Mouse (Mus musculus) CD8-positive naive resting alpha-beta T cell, adult 2 months (primary cell): Measurements from ENCODE around the gene Gprin3.
"Not testable (repeated sequence)": the region's sequence is repeated elsewhere in the genome, so short reads cannot be mapped to it uniquely, and the experiment has no call there.

Experiments
- DNase-seq, 2 experiments: peaks; one replicate each; pipeline ENCODE4 v3.0.0; 2022; ENCODE audit warnings: low read depth in 2 of 2, low spot score in 2 of 2

Gprin3 gene

GRCm38 (mm10) chr6:59351108-59351789, 74.8 kb downstream of the Gprin3 start:
- no peak for DNase-seq

GRCm38 (mm10) chr6:59348673-59349072, 77.4 kb downstream of the Gprin3 start:
- DNase-seq = no peak

- DNase-seq = no peak
Measured at GRCm38 (mm10) chr6:59341146-59341545, 84.9 kb downstream of the Gprin3 start.

GRCm38 (mm10) chr6:59328297-59328696, 97.8 kb downstream of the Gprin3 start:
- no peak for DNase-seq

GRCm38 (mm10) chr6:59315868-59316267, 110.2 kb downstream of the Gprin3 start:
- no peak for DNase-seq

- DNase-seq = no peak
Measured at GRCm38 (mm10) chr6:59315090-59315489, 111.0 kb downstream of the Gprin3 start.

- DNase-seq = no peak
Measured at GRCm38 (mm10) chr6:59313162-59313561, 112.9 kb downstream of the Gprin3 start.

GRCm38 (mm10) chr6:59311241-59311640, 114.9 kb downstream of the Gprin3 start:
- DNase-seq = no peak

- not testable (repeated sequence) for DNase-seq
Measured at GRCm38 (mm10) chr6:59304235-59304942, 121.7 kb downstream of the Gprin3 start.

- no peak for DNase-seq
Measured at GRCm38 (mm10) chr6:59303031-59303430, 123.1 kb downstream of the Gprin3 start.
